Mouse (Mus musculus) cortical plate, adult 2 months (tissue): ENCODE results near the gene Strn4.

ENCODE experiments used
- CTCF ChIP-seq: fragments of 200-500 bp; IDR thresholded peaks from 2 replicates; pipeline ENCODE4 v1.5.1; 2011; ENCODE audit warnings: mild to moderate bottlenecking, control low read depth, low read length; ENCODE audit not compliant: insufficient read depth; ENCODE audit errors: extremely low read depth
- POLR2A ChIP-seq: fragments of 200-500 bp; IDR thresholded peaks from 2 replicates; pipeline ENCODE4 v1.6.1; 2011; ENCODE audit warnings: mild to moderate bottlenecking, low read length, control low read depth; ENCODE audit not compliant: insufficient read depth; ENCODE audit errors: extremely low read depth

- TF ChIP-seq CTCF (no peak), POLR2A (no peak)
These were observed 25.4 kb downstream of the Strn4 start for GRCm38 (mm10) chr7:16841078-16841477.
